Mouse (Mus musculus): Measurements from ENCODE around the gene Gm7995.
"Not testable (repeated sequence)": the region's sequence is repeated elsewhere in the genome, so short reads cannot be mapped to it uniquely, and the experiment has no call there.

Gene Gm7995

DNA sequence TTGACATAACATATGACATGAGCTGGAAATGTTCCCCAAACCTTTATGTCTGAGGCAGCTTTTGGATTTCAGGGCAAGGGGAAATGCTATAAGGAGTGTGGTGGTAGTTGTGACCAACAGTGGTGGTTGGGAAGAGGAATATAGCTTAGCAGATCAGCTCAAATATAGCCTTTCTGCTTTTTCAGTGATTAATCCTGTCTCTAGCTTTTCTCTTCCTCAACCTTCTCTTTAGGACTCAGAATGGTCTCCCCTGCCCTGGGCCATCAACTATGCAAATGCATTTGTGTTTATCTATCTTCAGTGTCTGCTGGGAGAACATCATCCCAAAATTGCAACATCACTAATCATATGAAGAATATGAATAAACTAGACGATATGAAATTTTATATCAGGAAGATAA lies at the start of gene Gm7995:
Gene Gm7995, plus strand, starts transcription at position 301 of the 400 bp plus-strand sequence.
- not testable (repeated sequence) for DNase-seq (ENCODE audit: low spot score)

DNA sequence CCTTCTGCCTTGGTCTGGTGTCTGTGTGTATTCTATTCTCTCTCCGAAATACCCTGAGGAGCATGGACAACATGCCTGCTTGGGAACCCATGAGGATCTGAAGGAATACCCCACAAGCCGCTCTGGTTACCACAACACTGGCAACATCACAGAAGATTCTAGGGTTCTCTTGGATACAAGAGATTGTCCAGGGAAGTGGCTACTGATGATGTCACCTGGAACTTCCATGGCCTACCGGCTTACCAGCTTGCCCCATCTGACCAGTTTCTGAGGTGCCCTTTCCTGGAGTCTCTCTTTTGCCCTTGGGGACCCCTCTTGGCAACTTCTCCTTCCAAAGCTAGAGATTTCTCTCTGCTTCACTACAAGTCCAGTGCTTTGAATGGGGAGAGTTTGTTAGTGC lies 12.8 kb upstream of the Gm7995 start, which contains the start of gene Gm9611:
Gene Gm9611, minus strand, starts transcription at position 101 of the 400 bp plus-strand sequence.
- DNase-seq (ENCODE audit: low spot score), result not testable (repeated sequence)

Data from urinary bladder, postnatal 14 days (tissue).